Mouse (Mus musculus): ENCODE results near the gene Mmp24. TPM values are rescaled to one million over a fixed set of nuclear protein-coding genes. Genes with fewer than 3 reads are reported as not detected.
A peak's percentile ranks its signal among the peaks of the same experiment; 100 is the strongest.

The Mmp24 gene
- total RNA-seq, 2 experiments from 2014 or later: 45.8 to 50.0 TPM

GRCm38 (mm10) chr2:155773664-155774063 lies 1.5 kb upstream of the Mmp24 start:
- intact Hi-C loops (cut with DNase I): no loop called here
- DNase-seq (ENCODE audit: low spot score in 2 of 2): no peak

- intact Hi-C loops (cut with DNase I): no loop called here
- DNase-seq (ENCODE audit: low spot score in 2 of 2): no peak
Observed at GRCm38 (mm10) chr2:155774261-155774926, 748 bp upstream of the Mmp24 start.

GRCm38 (mm10) chr2:155775685-155776263 lies 632 bp downstream of the Mmp24 start:
- DNase-seq (ENCODE audit: low spot score in 2 of 2): peak; percentile 36 to 50
- intact Hi-C loops (cut with DNase I): loop anchor here (2.0 kb wide), 1 partner anchor 35 kb away; no protein-coding TSS in a partner anchor

GRCm38 (mm10) chr2:155776824-155777687 lies 1.9 kb downstream of the Mmp24 start:
- intact Hi-C loops (cut with DNase I): loop anchor here (2.0 kb wide), 1 partner anchor 34 kb away; no protein-coding TSS in a partner anchor
- no peak for DNase-seq (ENCODE audit: low spot score in 2 of 2)

- intact Hi-C loops (cut with DNase I): loop anchor here (2.0 kb wide), 1 partner anchor 33 kb away; no protein-coding TSS in a partner anchor
- DNase-seq (ENCODE audit: low spot score in 2 of 2): no peak
Observed at GRCm38 (mm10) chr2:155777688-155777985, 2.5 kb downstream of the Mmp24 start.

- intact Hi-C loops (cut with DNase I): no loop called here
- DNase-seq (ENCODE audit: low spot score in 2 of 2): no peak
Observed at GRCm38 (mm10) chr2:155778004-155778403, 2.9 kb downstream of the Mmp24 start.

- DNase-seq (ENCODE audit: low spot score in 2 of 2): no peak
- intact Hi-C loops (cut with DNase I): no loop called here
Observed at GRCm38 (mm10) chr2:155779066-155779465, 3.9 kb downstream of the Mmp24 start.

- no peak for DNase-seq (ENCODE audit: low spot score in 2 of 2)
- intact Hi-C loops (cut with DNase I): no loop called here
Observed at GRCm38 (mm10) chr2:155779506-155779905, 4.4 kb downstream of the Mmp24 start.

- DNase-seq (ENCODE audit: low spot score in 2 of 2): peak; percentile 38 to 86
- intact Hi-C loops (cut with DNase I): no loop called here
Observed at GRCm38 (mm10) chr2:155784534-155784933, 9.4 kb downstream of the Mmp24 start.

- DNase-seq (ENCODE audit: low spot score in 2 of 2): no peak
- intact Hi-C loops (cut with DNase I): no loop called here
Observed at GRCm38 (mm10) chr2:155786905-155787304, 11.8 kb downstream of the Mmp24 start.

- no peak for DNase-seq (ENCODE audit: low spot score in 2 of 2)
- intact Hi-C loops (cut with DNase I): no loop called here
Observed at GRCm38 (mm10) chr2:155787949-155788931, 13.1 kb downstream of the Mmp24 start.

GRCm38 (mm10) chr2:155792899-155793298 lies 17.8 kb downstream of the Mmp24 start:
- intact Hi-C loops (cut with DNase I): no loop called here
- DNase-seq (ENCODE audit: low spot score in 2 of 2): no peak

GRCm38 (mm10) chr2:155794674-155795445 lies 19.7 kb downstream of the Mmp24 start:
- no peak for DNase-seq (ENCODE audit: low spot score in 2 of 2)
- intact Hi-C loops (cut with DNase I): no loop called here

- DNase-seq (ENCODE audit: low spot score in 2 of 2): no peak
- intact Hi-C loops (cut with DNase I): no loop called here
Observed at GRCm38 (mm10) chr2:155798613-155799012, 23.5 kb downstream of the Mmp24 start.

- intact Hi-C loops (cut with DNase I): no loop called here
- DNase-seq (ENCODE audit: low spot score in 2 of 2): no peak
Observed at GRCm38 (mm10) chr2:155802761-155803160, 27.6 kb downstream of the Mmp24 start.

GRCm38 (mm10) chr2:155804053-155804452 lies 28.9 kb downstream of the Mmp24 start:
- intact Hi-C loops (cut with DNase I): no loop called here
- no peak for DNase-seq (ENCODE audit: low spot score in 2 of 2)

GRCm38 (mm10) chr2:155805231-155805924 lies 30.2 kb downstream of the Mmp24 start:
- intact Hi-C loops (cut with DNase I): no loop called here
- DNase-seq (ENCODE audit: low spot score in 2 of 2): no peak

GRCm38 (mm10) chr2:155805925-155806255 lies 30.7 kb downstream of the Mmp24 start:
- intact Hi-C loops (cut with DNase I): no loop called here
- DNase-seq (ENCODE audit: low spot score in 2 of 2): no peak

Measured in left cerebral cortex, postnatal 14 days (tissue).